Mouse (Mus musculus): Measurements from ENCODE around the gene Cxcr5. TPM values are rescaled to one million over a fixed set of nuclear protein-coding genes. Genes with fewer than 3 reads are reported as not detected.

The Cxcr5 gene
- polyA plus RNA-seq, 1 experiment from 2014 or later, result not detected

GRCm38 (mm10) chr9:44598899-44599495, 37.3 kb upstream of the Cxcr5 start:
- peak; percentile 67; the same call in 1 of the 2 replicates for ATAC-seq (ENCODE audit: low FRiP score)
- Histone ChIP-seq H3K9ac (replicated peaks) (peak overlapping the region; percentile 30; the same call in 1 of the 2 replicates), H3K9me3 (replicated peaks) (no peaks in the 10 kb centered on the region), H3K36me3 (no peaks in the 10 kb centered on the region), H3K27ac (replicated peaks) (peak overlapping the region; percentile 68), H3K4me1 (peaks cover 28% of the 10 kb centered on the region), H3K27me3 (replicated peaks) (no peaks in the 10 kb centered on the region), H3K4me2 (peak overlapping the region; percentile 47), H3K4me3 (replicated peaks) (no peak overlapping the region)
- 4% methylated on average over 18 of the region's 18 CpGs for WGBS

- Histone ChIP-seq H3K4me3 (replicated peaks) (no peak overlapping the region), H3K27ac (replicated peaks) (no peak overlapping the region), H3K9ac (replicated peaks) (no peak overlapping the region), H3K4me2 (no peak overlapping the region), H3K27me3 (replicated peaks) (no peaks in the 10 kb centered on the region), H3K36me3 (no peaks in the 10 kb centered on the region), H3K9me3 (replicated peaks) (no peaks in the 10 kb centered on the region), H3K4me1 (peaks cover 22% of the 10 kb centered on the region)
- WGBS, result 94% methylated on average over 2 of the region's 2 CpGs
- ATAC-seq (ENCODE audit: low FRiP score), result no peak
Measured at GRCm38 (mm10) chr9:44597742-44598141, 36.1 kb upstream of the Cxcr5 start.

GRCm38 (mm10) chr9:44595537-44595930, 33.9 kb upstream of the Cxcr5 start:
- ATAC-seq (ENCODE audit: low FRiP score), result no peak
- H3K27me3 ChIP-seq (replicated peaks), result no peaks in the 10 kb centered on the region
- H3K4me1 ChIP-seq, result peaks cover 20% of the 10 kb centered on the region
- no peak overlapping the region for H3K4me3 ChIP-seq (replicated peaks)
- H3K9me3 ChIP-seq (replicated peaks), result no peaks in the 10 kb centered on the region
- H3K36me3 ChIP-seq, result no peaks in the 10 kb centered on the region
- WGBS, result 81% methylated on average over 1 of the region's 1 CpGs
- no peak overlapping the region for H3K4me2 ChIP-seq
- no peak overlapping the region for H3K27ac ChIP-seq (replicated peaks)
- H3K9ac ChIP-seq (replicated peaks), result no peak overlapping the region

- no peak overlapping the region for H3K9ac ChIP-seq (replicated peaks)
- WGBS, result 85% methylated on average over 9 of the region's 9 CpGs
- no peak overlapping the region for H3K4me3 ChIP-seq (replicated peaks)
- H3K27me3 ChIP-seq (replicated peaks), result no peaks in the 10 kb centered on the region
- ATAC-seq (ENCODE audit: low FRiP score), result no peak
- H3K36me3 ChIP-seq, result no peaks in the 10 kb centered on the region
- H3K4me1 ChIP-seq, result peaks cover 20% of the 10 kb centered on the region
- no peak overlapping the region for H3K27ac ChIP-seq (replicated peaks)
- no peak overlapping the region for H3K4me2 ChIP-seq
- H3K9me3 ChIP-seq (replicated peaks), result no peaks in the 10 kb centered on the region
Measured at GRCm38 (mm10) chr9:44594901-44595536, 33.3 kb upstream of the Cxcr5 start.

- no peak for ATAC-seq (ENCODE audit: low FRiP score)
- no peaks in the 10 kb centered on the region for H3K27me3 ChIP-seq (replicated peaks)
- H3K4me1 ChIP-seq, result peaks cover 9% of the 10 kb centered on the region
- no peaks in the 10 kb centered on the region for H3K9me3 ChIP-seq (replicated peaks)
- 70% methylated on average over 4 of the region's 4 CpGs for WGBS
- no peak overlapping the region for H3K27ac ChIP-seq (replicated peaks)
- no peaks in the 10 kb centered on the region for H3K36me3 ChIP-seq
- no peak overlapping the region for H3K4me2 ChIP-seq
- no peak overlapping the region for H3K4me3 ChIP-seq (replicated peaks)
- no peak overlapping the region for H3K9ac ChIP-seq (replicated peaks)
Measured at GRCm38 (mm10) chr9:44593886-44594285, 32.2 kb upstream of the Cxcr5 start.

GRCm38 (mm10) chr9:44593221-44593620, 31.5 kb upstream of the Cxcr5 start:
- ATAC-seq (ENCODE audit: low FRiP score), result no peak
- WGBS, result 84% methylated on average over 4 of the region's 4 CpGs

GRCm38 (mm10) chr9:44591595-44592188, 30.0 kb upstream of the Cxcr5 start:
- no peak overlapping the region for H3K4me3 ChIP-seq (replicated peaks)

More at GRCm38 (mm10) chr9:44593221-44593620, 31.5 kb upstream of the Cxcr5 start:
- no peaks in the 10 kb centered on the region for H3K36me3 ChIP-seq
- H3K4me3 ChIP-seq (replicated peaks), result no peak overlapping the region
- H3K9me3 ChIP-seq (replicated peaks), result no peaks in the 10 kb centered on the region
- H3K27ac ChIP-seq (replicated peaks), result no peak overlapping the region
- H3K4me1 ChIP-seq, result peaks cover 2% of the 10 kb centered on the region; the same call in 1 of the 2 replicates
- H3K9ac ChIP-seq (replicated peaks), result no peak overlapping the region
- no peak overlapping the region for H3K4me2 ChIP-seq
- no peaks in the 10 kb centered on the region for H3K27me3 ChIP-seq (replicated peaks)

GRCm38 (mm10) chr9:44590969-44591368, 29.3 kb upstream of the Cxcr5 start:
- Histone ChIP-seq H3K36me3 (no peaks in the 10 kb centered on the region), H3K4me1 (0 out of 2 replicates have a peak, but pooled peaks cover 6% of the 10 kb centered on the region), H3K9me3 (replicated peaks) (no peaks in the 10 kb centered on the region), H3K4me3 (replicated peaks) (no peak overlapping the region), H3K27ac (replicated peaks) (no peak overlapping the region), H3K9ac (replicated peaks) (no peak overlapping the region), H3K4me2 (no peak overlapping the region), H3K27me3 (replicated peaks) (no peaks in the 10 kb centered on the region)
- WGBS, result 30% methylated on average over 2 of the region's 2 CpGs
- no peak for ATAC-seq (ENCODE audit: low FRiP score)

More at GRCm38 (mm10) chr9:44591595-44592188, 30.0 kb upstream of the Cxcr5 start:
- H3K27ac ChIP-seq (replicated peaks), result no peak overlapping the region
- 82% methylated on average over 7 of the region's 7 CpGs for WGBS
- H3K4me1 ChIP-seq, result 0 out of 2 replicates have a peak, but pooled peaks cover 2% of the 10 kb centered on the region
- H3K9ac ChIP-seq (replicated peaks), result no peak overlapping the region
- no peak for ATAC-seq (ENCODE audit: low FRiP score)
- no peak overlapping the region for H3K4me2 ChIP-seq
- H3K27me3 ChIP-seq (replicated peaks), result no peaks in the 10 kb centered on the region
- H3K36me3 ChIP-seq, result no peaks in the 10 kb centered on the region
- no peaks in the 10 kb centered on the region for H3K9me3 ChIP-seq (replicated peaks)

GRCm38 (mm10) chr9:44589095-44589494, 27.4 kb upstream of the Cxcr5 start:
- H3K9ac ChIP-seq (replicated peaks), result no peak overlapping the region
- H3K9me3 ChIP-seq (replicated peaks), result no peaks in the 10 kb centered on the region
- no peak overlapping the region for H3K27ac ChIP-seq (replicated peaks)
- H3K4me1 ChIP-seq, result 0 out of 2 replicates have a peak, but pooled peaks cover 6% of the 10 kb centered on the region
- no peaks in the 10 kb centered on the region for H3K36me3 ChIP-seq
- ATAC-seq (ENCODE audit: low FRiP score), result no peak
- H3K27me3 ChIP-seq (replicated peaks), result no peaks in the 10 kb centered on the region
- no peak overlapping the region for H3K4me3 ChIP-seq (replicated peaks)
- H3K4me2 ChIP-seq, result no peak overlapping the region

GRCm38 (mm10) chr9:44588605-44589004, 26.9 kb upstream of the Cxcr5 start:
- Histone ChIP-seq H3K9me3 (replicated peaks) (no peaks in the 10 kb centered on the region), H3K9ac (replicated peaks) (no peak overlapping the region), H3K4me2 (no peak overlapping the region), H3K4me3 (replicated peaks) (no peak overlapping the region), H3K27ac (replicated peaks) (no peak overlapping the region), H3K4me1 (0 out of 2 replicates have a peak, but pooled peaks cover 6% of the 10 kb centered on the region), H3K27me3 (replicated peaks) (no peaks in the 10 kb centered on the region), H3K36me3 (no peaks in the 10 kb centered on the region)
- no peak for ATAC-seq (ENCODE audit: low FRiP score)
- 72% methylated on average over 9 of the region's 9 CpGs for WGBS

- Histone ChIP-seq H3K4me3 (replicated peaks) (no peak overlapping the region), H3K4me1 (0 out of 2 replicates have a peak, but pooled peaks cover 6% of the 10 kb centered on the region), H3K4me2 (no peak overlapping the region), H3K27me3 (replicated peaks) (no peaks in the 10 kb centered on the region), H3K36me3 (no peaks in the 10 kb centered on the region), H3K9ac (replicated peaks) (no peak overlapping the region), H3K27ac (replicated peaks) (no peak overlapping the region), H3K9me3 (replicated peaks) (no peaks in the 10 kb centered on the region)
- WGBS, result 86% methylated on average over 9 of the region's 9 CpGs
- ATAC-seq (ENCODE audit: low FRiP score), result no peak
Measured at GRCm38 (mm10) chr9:44587262-44588160, 25.8 kb upstream of the Cxcr5 start.

Data from neural tube, embryonic 15.5 days (tissue).